Mouse (Mus musculus): Measurements from ENCODE around the gene Pgbd5.

DNA sequence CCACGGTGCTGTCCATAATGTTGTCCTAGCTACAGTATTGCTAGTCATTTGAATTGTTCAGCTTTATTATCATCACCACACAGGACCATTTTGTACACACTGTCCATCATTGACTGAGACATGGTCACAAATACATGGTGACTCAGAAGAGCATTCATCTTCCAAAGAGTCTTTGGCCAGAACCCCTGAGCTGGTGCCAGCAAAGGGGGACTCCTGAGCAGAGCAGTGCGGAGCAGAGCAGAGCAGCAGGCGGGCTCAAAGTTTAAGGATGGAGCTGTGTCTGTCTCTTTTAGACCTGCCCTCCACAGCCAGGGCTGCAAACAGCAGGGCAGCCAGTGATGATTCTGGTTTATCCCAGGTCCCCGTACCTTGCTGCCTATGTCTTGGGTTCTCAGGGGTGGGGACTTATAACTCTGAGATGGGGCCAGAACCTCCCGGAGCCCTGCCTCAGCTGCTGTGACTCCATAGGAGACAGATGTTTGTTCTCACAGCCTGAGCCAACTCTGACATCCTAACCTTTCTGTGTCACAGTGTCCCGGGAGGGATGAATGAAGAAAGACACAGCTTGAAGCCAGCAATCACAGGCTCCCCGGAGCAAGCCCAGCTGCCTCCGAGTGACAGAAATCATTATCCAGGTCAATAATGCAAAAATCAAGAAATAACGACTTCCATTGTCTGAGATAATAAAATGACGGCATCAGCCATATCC, 9.7 kb upstream of the Pgbd5 start:
- no peak for TF ChIP-seq E2F4 (IDR thresholded peaks at IDR 0.05; ENCODE audit: insufficient replicate concordance, low read depth, low read length)
- TF ChIP-seq CTCF (conservative IDR thresholded peaks at IDR 0.05 in 1 of 2, IDR thresholded peaks at IDR 0.05 in 1 of 2; ENCODE audit: low read depth in 2 of 2, low read length in 2 of 2) = no peak
- no peak for TF ChIP-seq USF1 (IDR thresholded peaks at IDR 0.05; ENCODE audit: low read depth, low read length)
- TF ChIP-seq JUND (conservative IDR thresholded peaks at IDR 0.05; ENCODE audit: low read depth, low read length) = no peak
- TF ChIP-seq MAX (IDR thresholded peaks at IDR 0.05; ENCODE audit: low read length) = no peak
- no peak for TF ChIP-seq BHLHE40 (IDR thresholded peaks at IDR 0.05; ENCODE audit: low read depth, low read length)
- no peak for TF ChIP-seq JUN (IDR thresholded peaks at IDR 0.05; ENCODE audit: insufficient read depth, low read depth, low read length)
- TF ChIP-seq MYC (IDR thresholded peaks at IDR 0.05; ENCODE audit: low read depth, low read length) = no peak
- TF ChIP-seq MXI1 (IDR thresholded peaks at IDR 0.05; ENCODE audit: low read depth, low read length) = no peak
- no peak for TF ChIP-seq PAX5 (IDR thresholded peaks at IDR 0.05; ENCODE audit: low read length)
- no peak for TF ChIP-seq RCOR1 (conservative IDR thresholded peaks at IDR 0.05; ENCODE audit: low read depth, low read length)
- no peak for TF ChIP-seq CHD2 (IDR thresholded peaks at IDR 0.05; ENCODE audit: low read length)

Measured in CH12.LX (cell line).